Mouse (Mus musculus) MEL (cell line): ENCODE measurements around the gene Akr1d1. TPM values are rescaled to one million over a fixed set of nuclear protein-coding genes. Genes with fewer than 3 reads are reported as not detected.

Source experiments
- DNase-seq: peaks from one replicate; pipeline ENCODE4 v3.0.0; 2011; ENCODE audit warnings: low read depth, low spot score
- H3K27ac ChIP-seq: 2 replicates; pipeline ENCODE4 v1.5.1; 2012; ENCODE audit warnings: low read depth, mild to moderate bottlenecking, control low read depth, low read length, moderate library complexity; ENCODE audit not compliant: control insufficient read depth
- H3K27me3 ChIP-seq, 2 experiments: fragments of 150-350 bp in 1 of 2; sonication (generic) in 1 of 2; 2 replicates each; pipeline ENCODE4 v1.6.1; 2012; ENCODE audit warnings: low read length in 2 of 2, mild to moderate bottlenecking in 2 of 2, improper control_type of control experiment in 1 of 2, moderate library complexity in 1 of 2; ENCODE audit not compliant: insufficient read depth in 2 of 2, control insufficient read depth in 1 of 2
- H3K36me3 ChIP-seq, 2 experiments: 2 replicates each; pipeline ENCODE4 v1.6.1; 2012 to 2014; ENCODE audit warnings: low read length in 2 of 2, improper control_type of control experiment in 1 of 2, inconsistent platforms in 1 of 2, mild to moderate bottlenecking in 1 of 2; ENCODE audit not compliant: insufficient read depth in 2 of 2, control insufficient read depth in 1 of 2
- H3K4me1 ChIP-seq, 2 experiments: fragments of 150-350 bp in 1 of 2; sonication (generic) in 1 of 2; 2 replicates each; pipeline ENCODE4 v1.6.1; 2012; ENCODE audit warnings: low read length in 2 of 2, improper control_type of control experiment in 1 of 2, mild to moderate bottlenecking in 1 of 2; ENCODE audit not compliant: insufficient read depth in 2 of 2, control insufficient read depth in 1 of 2
- H3K4me3 ChIP-seq, 2 experiments: fragments of 150-350 bp in 1 of 2; sonication (generic) in 1 of 2; 2 replicates each; pipeline ENCODE4 v1.5.1; 2012; ENCODE audit warnings: low read depth in 2 of 2, low read length in 2 of 2, mild to moderate bottlenecking in 2 of 2, moderate library complexity in 2 of 2, control low read depth in 1 of 2, improper control_type of control experiment in 1 of 2; ENCODE audit not compliant: control insufficient read depth in 1 of 2, insufficient read depth in 1 of 2
- H3K79me2 ChIP-seq: 2 replicates; pipeline ENCODE4 v1.6.1; 2012; ENCODE audit warnings: mild to moderate bottlenecking, low read length, moderate library complexity; ENCODE audit not compliant: control insufficient read depth, poor library complexity, insufficient read depth
- H3K9ac ChIP-seq: 2 replicates; pipeline ENCODE4 v1.6.1; 2012; ENCODE audit warnings: low read depth, mild to moderate bottlenecking, control low read depth, low read length, moderate library complexity; ENCODE audit not compliant: control insufficient read depth, poor library complexity, severe bottlenecking
- H3K9me3 ChIP-seq: fragments of 150-350 bp; sonication (generic); replicated peaks from 2 replicates; pipeline ENCODE4 v1.6.1; 2012; ENCODE audit warnings: mild to moderate bottlenecking, low read length, improper control_type of control experiment, moderate library complexity; ENCODE audit not compliant: insufficient read depth
- BHLHE40 ChIP-seq: IDR thresholded peaks from 2 replicates; pipeline ENCODE4 v1.6.1; 2012; ENCODE audit warnings: low read depth, mild to moderate bottlenecking, inconsistent platforms, low read length, improper control_type of control experiment, borderline replicate concordance
- CHD1 ChIP-seq: IDR thresholded peaks from 2 replicates; pipeline ENCODE4 v1.6.1; 2012; ENCODE audit warnings: low read depth, mild to moderate bottlenecking, inconsistent platforms, low read length, improper control_type of control experiment
- CHD2 ChIP-seq: IDR thresholded peaks from 2 replicates; pipeline ENCODE4 v1.6.1; 2011; ENCODE audit warnings: low read length, improper control_type of control experiment
- CTCF ChIP-seq, 3 experiments: IDR thresholded peaks in 2 of 3; conservative IDR thresholded peaks in 1 of 3; 2 replicates each; pipeline ENCODE4 v1.5.1; 2011 to 2012; ENCODE audit warnings: low read length in 3 of 3, low read depth in 2 of 3, mild to moderate bottlenecking in 2 of 3, improper control_type of control experiment in 1 of 3, inconsistent platforms in 1 of 3, mixed read lengths in 1 of 3, moderate library complexity in 1 of 3; ENCODE audit not compliant: control insufficient read depth in 1 of 3, insufficient read depth in 1 of 3, poor library complexity in 1 of 3, severe bottlenecking in 1 of 3
- E2F4 ChIP-seq: IDR thresholded peaks from 2 replicates; pipeline ENCODE4 v1.6.1; 2011; ENCODE audit warnings: low read depth, low read length, improper control_type of control experiment, borderline replicate concordance
- ELF1 ChIP-seq: IDR thresholded peaks from 2 replicates; pipeline ENCODE4 v1.6.1; 2014; ENCODE audit warnings: low read depth, mild to moderate bottlenecking, inconsistent platforms, low read length, improper control_type of control experiment, moderate library complexity
- ETS1 ChIP-seq: IDR thresholded peaks from 2 replicates; pipeline ENCODE4 v1.6.1; 2012; ENCODE audit warnings: low read depth, mild to moderate bottlenecking, inconsistent platforms, low read length, improper control_type of control experiment, moderate library complexity
- HCFC1 ChIP-seq: IDR thresholded peaks from 2 replicates; pipeline ENCODE4 v1.6.1; 2012; ENCODE audit warnings: low read depth, mild to moderate bottlenecking, inconsistent platforms, low read length, improper control_type of control experiment, moderate library complexity
- JUND ChIP-seq: IDR thresholded peaks from 2 replicates; pipeline ENCODE4 v1.6.1; 2011; ENCODE audit warnings: low read depth, mild to moderate bottlenecking, improper control_type of control experiment, low read length
- KAT2A ChIP-seq: conservative IDR thresholded peaks from 2 replicates; pipeline ENCODE4 v1.6.1; 2012; ENCODE audit warnings: low read depth, low read length, improper control_type of control experiment, inconsistent platforms
- MAFK ChIP-seq: IDR thresholded peaks from 2 replicates; pipeline ENCODE4 v1.6.1; 2011; ENCODE audit warnings: low read depth, mild to moderate bottlenecking, low read length, improper control_type of control experiment, borderline replicate concordance
- MAZ ChIP-seq: IDR thresholded peaks from 2 replicates; pipeline ENCODE4 v1.6.1; 2012; ENCODE audit warnings: low read depth, mild to moderate bottlenecking, inconsistent platforms, low read length, improper control_type of control experiment
- MEF2A ChIP-seq: IDR thresholded peaks from 2 replicates; pipeline ENCODE4 v1.6.1; 2014; ENCODE audit warnings: low read depth, mild to moderate bottlenecking, inconsistent platforms, low read length, improper control_type of control experiment; ENCODE audit not compliant: poor library complexity, insufficient replicate concordance, severe bottlenecking; ENCODE audit errors: extremely low read depth
- MXI1 ChIP-seq: IDR thresholded peaks from 2 replicates; pipeline ENCODE4 v1.6.1; 2011; ENCODE audit warnings: mild to moderate bottlenecking, low read depth, low read length, improper control_type of control experiment
- MYB ChIP-seq: IDR thresholded peaks from 2 replicates; pipeline ENCODE4 v1.6.1; 2011; ENCODE audit warnings: mild to moderate bottlenecking, low read depth, low read length, improper control_type of control experiment
- NRF1 ChIP-seq: IDR thresholded peaks from 2 replicates; pipeline ENCODE4 v1.6.1; 2014; ENCODE audit warnings: low read depth, mild to moderate bottlenecking, inconsistent platforms, low read length, improper control_type of control experiment, moderate library complexity; ENCODE audit not compliant: poor library complexity, insufficient read depth, severe bottlenecking
- POLR2AphosphoS5 ChIP-seq: IDR thresholded peaks from 2 replicates; pipeline ENCODE4 v1.6.1; 2012; ENCODE audit warnings: low read depth, borderline replicate concordance, mild to moderate bottlenecking, inconsistent platforms, low read length, moderate library complexity, mixed read lengths
- RAD21 ChIP-seq: IDR thresholded peaks from 2 replicates; pipeline ENCODE4 v1.6.1; 2011; ENCODE audit warnings: mild to moderate bottlenecking, low read depth, low read length, improper control_type of control experiment
- RCOR1 ChIP-seq: IDR thresholded peaks from 2 replicates; pipeline ENCODE4 v1.6.1; 2012; ENCODE audit warnings: low read depth, mild to moderate bottlenecking, inconsistent platforms, low read length, improper control_type of control experiment
- TAL1 ChIP-seq: IDR thresholded peaks from 2 replicates; pipeline ENCODE4 v1.6.1; 2012; ENCODE audit warnings: mild to moderate bottlenecking, inconsistent platforms, low read length, moderate library complexity, mixed read lengths
- TBP ChIP-seq: IDR thresholded peaks from 2 replicates; pipeline ENCODE4 v1.8.0; 2011; ENCODE audit warnings: low read depth, low read length, improper control_type of control experiment
- TCF12 ChIP-seq: IDR thresholded peaks from 2 replicates; pipeline ENCODE4 v1.6.1; 2014; ENCODE audit warnings: low read depth, mild to moderate bottlenecking, inconsistent platforms, low read length, improper control_type of control experiment, moderate library complexity
- UBTF ChIP-seq: IDR thresholded peaks from 2 replicates; pipeline ENCODE4 v1.6.1; 2012; ENCODE audit warnings: low read depth, mild to moderate bottlenecking, inconsistent platforms, low read length, improper control_type of control experiment, moderate library complexity, borderline replicate concordance; ENCODE audit not compliant: insufficient read depth
- USF1 ChIP-seq: IDR thresholded peaks from 2 replicates; pipeline ENCODE4 v1.6.1; 2014; ENCODE audit warnings: low read depth, mild to moderate bottlenecking, inconsistent platforms, low read length, improper control_type of control experiment, moderate library complexity
- USF2 ChIP-seq, 2 experiments: IDR thresholded peaks; 2 replicates each; pipeline ENCODE4 v1.6.1; 2011 to 2012; ENCODE audit warnings: improper control_type of control experiment in 2 of 2, low read length in 2 of 2, borderline replicate concordance in 1 of 2, inconsistent platforms in 1 of 2, low read depth in 1 of 2, mild to moderate bottlenecking in 1 of 2; ENCODE audit not compliant: insufficient read depth in 1 of 2
- ZC3H11A ChIP-seq: IDR thresholded peaks from 2 replicates; pipeline ENCODE4 v1.6.1; 2012; ENCODE audit warnings: low read depth, mild to moderate bottlenecking, inconsistent platforms, low read length, improper control_type of control experiment
- ZKSCAN1 ChIP-seq: IDR thresholded peaks from 2 replicates; pipeline ENCODE4 v1.6.1; 2012; ENCODE audit warnings: low read depth, mild to moderate bottlenecking, inconsistent platforms, low read length, improper control_type of control experiment, moderate library complexity
- ZMIZ1 ChIP-seq: IDR thresholded peaks from 2 replicates; pipeline ENCODE4 v1.6.1; 2012; ENCODE audit warnings: low read depth, mild to moderate bottlenecking, inconsistent platforms, low read length, improper control_type of control experiment, moderate library complexity
- polyA plus RNA-seq, 2 experiments: library from polyadenylated mRNA; stranded (reverse) in 1 of 2; unstranded in 1 of 2; fragments of >175 nt in 1 of 2; fragments of >200 nt in 1 of 2; gene quantifications; 2 replicates each; pipeline versions ENCODE4 v1.2.1 to v1.2.4; 2012; ENCODE audit warnings: low replicate concordance in 2 of 2, low read depth in 1 of 2; ENCODE audit not compliant: insufficient read length in 2 of 2, insufficient read depth in 1 of 2, missing spikeins in 1 of 2
- total RNA-seq: library from RNA; depleted of rRNA; stranded (reverse); fragments of 300-350 nt; gene quantifications from 2 replicates; pipeline ENCODE4 v1.2.3, GENCODE M21; 2012

The Akr1d1 gene
- total and polyA plus RNA-seq, 3 experiments = not detected

GRCm38 (mm10) chr6:37554327-37554726 is 24.4 kb downstream of the Akr1d1 start:
- no peak for DNase-seq
- no peaks in the 10 kb centered on the region for H3K27me3 ChIP-seq
- no peaks in the 10 kb centered on the region for H3K36me3 ChIP-seq
- no peak overlapping the region for H3K27ac ChIP-seq
- H3K9ac ChIP-seq = no peak overlapping the region
- no peaks in the 10 kb centered on the region for H3K4me1 ChIP-seq
- TF ChIP-seq ZMIZ1 (no peak), RCOR1 (no peak), ELF1 (no peak), ZC3H11A (no peak), E2F4 (no peak), CTCF (IDR thresholded peaks at IDR 0.05 in 2 of 3, conservative IDR thresholded peaks at IDR 0.05 in 1 of 3; ENCODE audit: control insufficient read depth in 1 of 3, insufficient read depth in 1 of 3, low read depth in 2 of 3, low read length in 3 of 3, poor library complexity in 1 of 3, severe bottlenecking in 1 of 3) (no peak), UBTF (no peak), ETS1 (no peak), HCFC1 (no peak), NRF1 (no peak), USF2 (IDR thresholded peaks at IDR 0.05; ENCODE audit: borderline replicate concordance in 1 of 2, insufficient read depth in 1 of 2, low read depth in 1 of 2, low read length in 2 of 2) (no peak), TBP (no peak), CHD2 (no peak), USF1 (no peak), MAZ (no peak), MYB (no peak), JUND (no peak), MXI1 (no peak), MAFK (no peak), MEF2A (no peak)
- TF ChIP-seq, all 39 proteins: peak for 0
- H3K4me3 ChIP-seq = no peak overlapping the region
- H3K9me3 ChIP-seq = no peaks in the 10 kb centered on the region
- H3K79me2 ChIP-seq = no peaks in the 10 kb centered on the region

DNA sequence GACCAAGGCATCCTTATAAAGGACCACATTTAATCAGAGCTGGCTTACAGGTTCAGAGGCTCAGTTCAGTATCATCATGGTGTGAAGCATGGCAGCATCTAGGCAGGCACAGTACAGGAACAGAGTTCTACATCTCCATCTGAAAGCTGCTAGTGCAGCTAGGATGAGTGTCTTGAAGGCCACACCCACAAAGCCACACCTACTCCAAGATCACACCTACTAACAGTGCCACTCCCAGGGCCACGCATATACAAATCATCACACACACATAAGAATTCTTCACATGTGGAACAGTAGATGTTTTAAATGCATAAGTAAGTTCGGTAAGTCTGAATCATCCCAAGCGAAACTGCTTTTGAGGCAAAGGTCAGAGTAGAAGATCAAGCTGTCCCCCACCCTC is 33.9 kb downstream of the Akr1d1 start:
- no peaks in the 10 kb centered on the region for H3K79me2 ChIP-seq
- H3K9me3 ChIP-seq = no peaks in the 10 kb centered on the region
- H3K9ac ChIP-seq = no peak overlapping the region
- TF ChIP-seq ZKSCAN1 = no peak
- no peak for TF ChIP-seq MAZ
- TF ChIP-seq TAL1 = no peak
- no peak for TF ChIP-seq BHLHE40
- TF ChIP-seq HCFC1 = no peak
- no peak for TF ChIP-seq TCF12
- no peak for TF ChIP-seq UBTF
- TF ChIP-seq KAT2A = no peak
- TF ChIP-seq CHD1 = no peak
- TF ChIP-seq RAD21 = no peak
- TF ChIP-seq POLR2AphosphoS5 = no peak
- H3K4me1 ChIP-seq = no peaks in the 10 kb centered on the region
- H3K4me3 ChIP-seq = no peak overlapping the region
- no peaks in the 10 kb centered on the region for H3K27me3 ChIP-seq
- no peaks in the 10 kb centered on the region for H3K36me3 ChIP-seq
- no peak overlapping the region for H3K27ac ChIP-seq
- DNase-seq = no peak
